Mouse (Mus musculus) erythroblast, adult 5-6 weeks (primary cell): ENCODE results near the gene Unc13a. TPM values are rescaled to one million over a fixed set of nuclear protein-coding genes. Genes with fewer than 3 reads are reported as not detected.

Source experiments
- ATAC-seq: replicated peaks from 2 replicates; pipeline ENCODE4 v1.8.0; 2016; ENCODE audit warnings: moderate number of reproducible peaks, mild to moderate bottlenecking, moderate TSS enrichment, inconsistent platforms; ENCODE audit not compliant: poor library complexity, low FRiP score, severe bottlenecking
- total RNA-seq, 2 experiments: library from RNA; stranded (forward) in 1 of 2; stranded (reverse) in 1 of 2; fragments of 150-400 nt in 1 of 2; fragments of 200-764, 138-1000 nt in 1 of 2; gene quantifications; 2 replicates each; pipeline versions ENCODE4 v1.2.3 to v1.2.4; 2015 to 2017; ENCODE audit warnings: low replicate concordance in 2 of 2

Unc13a gene
- total RNA-seq, 2 experiments from 2014 or later = 0.17 TPM; not detected in 1

GRCm38 (mm10) chr8:71689028-71689427 lies 17.5 kb upstream of the Unc13a start, which contains the start of gene Insl3:
Insl3 (plus strand) TSS chr8:71689214.
- no peak for ATAC-seq

- no peak for ATAC-seq
Measured at GRCm38 (mm10) chr8:71687616-71688015, 16.1 kb upstream of the Unc13a start.

GRCm38 (mm10) chr8:71686143-71686734 lies 14.7 kb upstream of the Unc13a start:
- ATAC-seq = no peak

DNA sequence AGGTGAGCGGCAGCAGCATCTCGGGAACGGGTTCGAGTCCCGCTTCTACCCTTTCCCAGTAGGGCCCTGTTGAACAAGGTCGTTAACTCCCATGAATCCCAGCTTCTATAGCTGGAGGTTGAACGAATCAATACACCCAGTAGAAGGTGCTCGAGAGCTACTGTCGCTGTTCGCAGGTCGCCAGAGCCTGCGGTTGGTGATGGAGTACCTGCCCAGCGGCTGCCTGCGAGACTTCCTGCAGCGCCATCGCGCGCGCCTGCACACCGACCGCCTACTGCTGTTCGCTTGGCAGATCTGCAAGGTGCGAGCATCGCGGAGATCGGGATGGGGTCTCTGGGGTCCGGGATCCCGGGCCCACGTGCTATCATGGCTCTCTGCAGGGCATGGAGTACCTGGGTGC lies 14.0 kb upstream of the Unc13a start:
- ATAC-seq = no peak

DNA sequence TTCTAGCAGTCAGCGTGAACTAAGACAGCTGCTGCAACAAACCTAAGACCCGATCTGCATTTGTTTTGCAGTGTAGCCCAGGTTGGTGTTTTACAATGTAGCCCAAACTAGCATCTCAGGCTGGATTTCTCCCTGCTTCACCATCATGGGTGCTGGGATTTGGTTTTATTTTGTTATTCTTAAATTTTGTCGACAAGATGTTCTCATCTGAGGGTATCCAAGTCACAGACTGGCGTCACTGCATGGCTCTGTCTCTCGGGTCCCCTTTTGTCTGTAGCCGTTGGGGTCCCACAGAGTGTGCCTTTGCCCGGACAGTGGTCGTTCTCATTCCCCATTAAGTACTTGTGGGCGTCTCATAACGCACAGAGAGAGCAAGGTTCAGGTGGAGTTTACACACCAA lies 13.1 kb upstream of the Unc13a start:
- no peak for ATAC-seq

GRCm38 (mm10) chr8:71682832-71683231 lies 11.3 kb upstream of the Unc13a start:
- no peak for ATAC-seq

GRCm38 (mm10) chr8:71681369-71681915 lies 9.9 kb upstream of the Unc13a start:
- ATAC-seq = no peak

DNA sequence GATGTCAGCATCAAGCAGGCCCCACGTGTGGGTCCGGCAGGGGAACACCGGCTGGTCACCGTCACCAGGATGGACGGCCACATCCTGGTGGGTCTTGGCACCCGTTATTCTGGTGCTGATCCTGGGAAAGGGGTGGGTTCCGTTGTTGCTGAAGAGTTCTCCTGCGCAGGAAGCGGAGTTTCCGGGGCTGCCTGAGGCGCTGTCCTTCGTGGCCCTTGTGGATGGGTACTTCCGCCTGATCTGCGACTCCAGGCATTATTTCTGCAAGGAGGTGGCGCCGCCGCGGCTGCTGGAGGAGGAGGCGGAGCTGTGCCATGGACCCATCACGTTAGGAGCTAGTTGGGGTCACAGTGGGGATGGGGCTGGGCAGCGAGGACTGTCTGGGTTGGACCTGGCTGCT lies 8.9 kb upstream of the Unc13a start:
- ATAC-seq = no peak

DNA sequence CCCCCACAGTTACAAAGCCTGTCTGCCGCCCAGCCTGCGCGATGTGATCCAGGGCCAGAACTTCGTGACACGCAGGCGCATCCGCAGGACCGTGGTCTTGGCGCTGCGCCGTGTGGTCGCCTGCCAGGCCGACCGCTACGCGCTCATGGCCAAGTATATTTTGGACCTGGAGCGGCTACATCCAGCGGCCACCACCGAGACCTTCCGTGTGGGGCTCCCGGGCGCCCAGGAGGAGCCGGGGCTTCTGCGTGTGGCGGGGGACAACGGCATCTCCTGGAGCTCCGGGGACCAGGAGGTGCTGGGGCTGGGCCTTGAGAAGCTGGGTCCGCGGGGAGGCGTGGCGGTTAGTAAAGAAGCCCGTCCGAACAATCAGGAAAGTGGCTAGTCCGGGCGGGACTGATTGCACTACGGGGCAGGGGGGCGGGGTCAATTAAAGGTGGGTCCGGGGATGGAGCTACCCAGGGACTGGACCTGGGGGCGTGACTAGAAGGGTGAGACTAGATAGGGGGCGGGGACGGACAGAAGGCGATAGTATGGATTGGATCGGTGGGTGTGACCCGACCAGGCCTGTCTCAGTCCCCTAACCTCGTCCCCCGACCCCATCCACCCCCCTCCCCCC lies 8.1 kb upstream of the Unc13a start:
- ATAC-seq = no peak

GRCm38 (mm10) chr8:71679116-71679515 lies 7.6 kb upstream of the Unc13a start:
- no peak for ATAC-seq

GRCm38 (mm10) chr8:71678216-71678615 lies 6.7 kb upstream of the Unc13a start:
- no peak for ATAC-seq

GRCm38 (mm10) chr8:71677555-71677954 lies 6.0 kb upstream of the Unc13a start:
- ATAC-seq = no peak

DNA sequence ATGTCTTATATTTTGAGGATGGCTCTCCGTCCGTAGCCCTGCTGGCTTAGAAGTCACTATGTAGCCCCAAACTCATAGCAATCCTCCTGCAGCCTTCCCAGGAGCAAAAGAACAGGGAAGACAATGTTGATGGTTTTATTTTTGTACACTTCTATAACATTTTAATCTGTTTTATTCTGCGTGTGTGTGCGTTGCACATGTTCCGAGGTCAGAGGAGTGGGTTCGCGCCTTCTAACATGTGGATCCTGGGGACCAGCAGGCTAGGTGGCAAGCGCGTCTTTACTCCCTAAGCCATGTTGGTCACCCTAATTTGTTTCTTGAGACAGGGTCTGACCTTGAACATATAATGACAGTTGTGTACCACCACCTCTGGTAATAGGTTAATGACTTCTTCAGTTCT lies 5.2 kb upstream of the Unc13a start:
- no peak for ATAC-seq

DNA sequence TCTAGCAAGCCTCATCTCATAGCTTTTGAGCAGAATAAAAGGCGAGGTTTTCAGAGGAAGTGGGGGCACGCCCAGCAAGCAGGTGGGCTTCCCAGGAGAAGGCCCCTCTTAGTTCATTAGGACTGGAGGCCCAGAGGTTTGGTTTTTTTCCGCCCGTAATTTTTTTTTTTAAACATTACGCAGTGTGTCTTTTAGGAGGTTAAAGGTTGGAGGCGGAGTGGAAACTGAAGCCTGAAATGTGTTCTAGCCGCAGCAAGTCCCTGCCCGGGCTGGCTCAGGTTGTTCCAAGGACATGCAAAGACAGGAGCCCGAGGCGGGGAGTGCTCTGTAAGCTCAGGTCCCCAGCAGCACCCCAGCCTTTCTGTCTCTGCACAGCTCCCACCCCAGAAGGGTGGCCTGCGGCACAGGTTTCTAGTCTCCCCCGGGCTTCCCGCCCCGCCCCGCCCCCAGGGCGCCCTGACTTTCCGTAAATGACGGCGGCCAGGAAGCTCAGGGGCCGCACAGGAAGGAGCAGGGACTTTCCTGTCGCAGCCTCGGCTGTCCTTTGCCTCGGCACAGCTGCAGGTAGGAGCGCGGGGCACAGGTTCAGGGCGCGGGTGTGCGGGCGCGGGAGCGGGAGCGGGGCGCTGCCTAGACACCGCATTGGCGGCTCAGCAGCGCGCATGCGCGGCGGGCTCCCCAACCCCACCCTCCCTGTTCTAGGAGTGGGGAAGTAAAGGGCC lies 4.6 kb upstream of the Unc13a start, which contains the start of gene Jak3:
Gene Jak3, plus strand, starts transcription at position 277 of the 722 bp plus-strand sequence.
- ATAC-seq = no peak

- no peak for ATAC-seq
Measured at GRCm38 (mm10) chr8:71675456-71676019, 4.0 kb upstream of the Unc13a start.

DNA sequence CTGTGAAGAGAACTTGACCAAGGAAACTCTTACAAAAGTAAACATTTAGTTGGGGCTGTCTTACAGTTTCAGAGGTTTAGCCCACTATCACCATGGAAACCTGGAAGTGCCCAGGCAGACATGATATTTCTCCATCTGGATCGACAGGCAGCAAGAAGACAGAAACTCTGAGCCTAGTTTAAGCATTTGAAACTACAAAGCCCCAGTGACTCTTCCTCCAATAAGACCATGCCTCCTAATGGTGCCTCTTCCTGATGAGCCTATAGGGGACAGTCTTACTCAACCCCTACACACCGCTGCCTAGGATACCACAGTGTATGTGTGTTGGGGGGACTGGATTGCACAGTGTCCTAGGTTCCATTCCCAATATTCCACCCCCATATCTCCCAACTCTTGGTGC lies 2.5 kb upstream of the Unc13a start:
- ATAC-seq = no peak

DNA sequence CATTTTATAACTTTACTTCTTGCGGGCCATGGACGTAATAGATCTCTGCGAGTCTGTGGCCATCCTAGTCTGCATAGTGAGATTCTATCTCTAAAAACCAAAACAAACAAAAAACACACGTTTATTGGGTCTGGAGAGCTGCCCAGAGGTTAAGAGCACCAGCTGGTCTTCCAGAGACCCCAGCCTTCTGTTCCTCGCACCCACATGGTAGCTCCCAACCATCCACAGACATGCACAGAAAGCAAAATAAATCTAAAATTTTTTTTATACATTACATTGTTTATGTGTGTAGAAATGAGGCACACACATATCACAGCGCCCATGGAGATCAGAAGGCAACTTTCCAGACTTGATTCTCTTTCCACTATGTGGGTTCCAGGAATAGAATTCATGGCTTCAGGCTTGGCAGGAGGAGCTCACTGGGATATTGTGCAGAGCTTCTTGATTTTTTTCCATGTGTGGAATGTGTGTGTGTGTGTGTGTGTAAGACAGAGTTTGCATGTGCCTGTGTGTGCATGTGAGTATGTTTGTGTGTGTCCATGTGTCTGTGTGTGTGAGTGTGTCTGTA lies 695 bp upstream of the Unc13a start:
- ATAC-seq = no peak

GRCm38 (mm10) chr8:71670621-71671548 lies 672 bp downstream of the Unc13a start:
- ATAC-seq = no peak

GRCm38 (mm10) chr8:71670198-71670597 lies 1.4 kb downstream of the Unc13a start:
- ATAC-seq = no peak
